Mouse (Mus musculus) forebrain, embryonic 14.5 days (tissue): ENCODE measurements around the gene Pygo1. TPM values are rescaled to one million over a fixed set of nuclear protein-coding genes. Genes with fewer than 3 reads are reported as not detected.

Experiments
- ATAC-seq: fragments of 200-750 bp; cut with Nextera tagmentation; 2 replicates; pipeline ENCODE4 v1.8.0; 2017; ENCODE audit warnings: mild to moderate bottlenecking, moderate library complexity
- DNase-seq: peaks from one replicate; pipeline ENCODE4 v3.0.0-alpha.2; 2015; ENCODE audit warnings: low spot score
- H3K27ac ChIP-seq: fragments of 300-500 bp; sonication (generic); 2 replicates; pipeline ENCODE4 v1.5.1; 2014; ENCODE audit warnings: low read depth, mild to moderate bottlenecking, control low read depth, low read length, moderate library complexity
- H3K27me3 ChIP-seq: fragments of 300-500 bp; sonication (generic); replicated peaks from 2 replicates; pipeline ENCODE4 v1.6.1; 2014; ENCODE audit warnings: low read length, control low read depth, mixed read lengths; ENCODE audit not compliant: control insufficient read depth, insufficient read depth
- H3K36me3 ChIP-seq: fragments of 300-500 bp; sonication (generic); 2 replicates; pipeline ENCODE4 v1.6.1; 2014; ENCODE audit warnings: low read length, control low read depth; ENCODE audit not compliant: control insufficient read depth, insufficient read depth
- H3K4me1 ChIP-seq: fragments of 300-500 bp; sonication (generic); 2 replicates; pipeline ENCODE4 v1.6.1; 2014; ENCODE audit warnings: antibody characterized with exemption, low read length, control low read depth; ENCODE audit not compliant: control insufficient read depth, insufficient read depth
- H3K4me2 ChIP-seq: fragments of 300-500 bp; sonication (generic); 2 replicates; pipeline ENCODE4 v1.6.1; 2014; ENCODE audit warnings: mild to moderate bottlenecking, control low read depth, low read length
- H3K4me3 ChIP-seq: fragments of 300-500 bp; sonication (generic); 2 replicates; pipeline ENCODE4 v1.5.1; 2014; ENCODE audit warnings: low read depth, low read length, control low read depth
- H3K9ac ChIP-seq: fragments of 300-500 bp; sonication (generic); 2 replicates; pipeline ENCODE4 v1.6.1; 2014; ENCODE audit warnings: mild to moderate bottlenecking, low read length, control low read depth, moderate library complexity
- H3K9me3 ChIP-seq: fragments of 300-500 bp; sonication (generic); replicated peaks from 2 replicates; pipeline ENCODE4 v1.6.1; 2016; ENCODE audit warnings: low read length, control low read depth, mixed read lengths; ENCODE audit not compliant: control insufficient read depth
- WGBS: fragments of 180-500 bp; shearing (Covaris S2); extraction: QIAGEN DNeasy Blood & Tissue Kit; methylation state at CpG from one replicate; pipeline ENCODE4 v1.1.7; 2014; 5-methylcytosine and 5-hydroxymethylcytosine counted together
- polyA plus RNA-seq: library from polyadenylated mRNA; unstranded; fragments of >200 nt; fragmentation: Nextera tagmentation; extraction: Ambion mirVana; gene quantifications from 2 replicates; pipeline ENCODE4 v1.2.1, GENCODE M21; 2014

Pygo1 gene
- polyA plus RNA-seq, 1 experiment from 2014 or later: 10.8 TPM

- ATAC-seq (no peak), DNase-seq (no peak)
- Histone ChIP-seq H3K27ac (no peak overlapping the region), H3K27me3 (no peaks in the 10 kb centered on the region), H3K36me3 (peaks cover 23% of the 10 kb centered on the region), H3K9ac (no peak overlapping the region), H3K4me1 (no peaks in the 10 kb centered on the region), H3K4me2 (no peak overlapping the region), H3K9me3 (peaks cover 5% of the 10 kb centered on the region; the same call in 1 of the 2 replicates), H3K4me3 (no peak overlapping the region)
- WGBS: 80% methylated on average over 7 of the region's 7 CpGs
Observed at GRCm38 (mm10) chr9:72949572-72949971, 24.1 kb downstream of the Pygo1 start.

- Histone ChIP-seq H3K4me1 (peaks cover 5% of the 10 kb centered on the region; the same call in 1 of the 2 replicates), H3K9ac (no peak overlapping the region), H3K4me3 (no peak overlapping the region), H3K9me3 (no peaks in the 10 kb centered on the region), H3K27ac (no peak overlapping the region), H3K27me3 (no peaks in the 10 kb centered on the region), H3K4me2 (no peak overlapping the region), H3K36me3 (no peaks in the 10 kb centered on the region)
- 59% methylated on average over 2 of the region's 2 CpGs for WGBS
- DNase-seq: peak; percentile 23
- ATAC-seq: no peak
Observed at GRCm38 (mm10) chr9:72954746-72955145, 29.3 kb downstream of the Pygo1 start.

- DNase-seq (peak; percentile 65), ATAC-seq (peak; percentile 51; the same call in 1 of the 2 replicates)
- H3K36me3 ChIP-seq: no peaks in the 10 kb centered on the region
- no peaks in the 10 kb centered on the region for H3K9me3 ChIP-seq
- no peak overlapping the region for H3K4me3 ChIP-seq
- H3K27ac ChIP-seq: no peak overlapping the region
- no peak overlapping the region for H3K4me2 ChIP-seq
- H3K27me3 ChIP-seq: no peaks in the 10 kb centered on the region
- WGBS: 25% methylated on average over 1 of the region's 1 CpGs
- H3K4me1 ChIP-seq: peaks cover 5% of the 10 kb centered on the region; the same call in 1 of the 2 replicates
- H3K9ac ChIP-seq: no peak overlapping the region
Observed at GRCm38 (mm10) chr9:72955546-72955945, 30.1 kb downstream of the Pygo1 start.

GRCm38 (mm10) chr9:72958521-72959450, 33.3 kb downstream of the Pygo1 start, which contains the start of the genes Dyx1c1 and Gm44503:
TSS of gene Dyx1c1 (plus strand) at chr9:72958785.
TSS of gene Gm44503 (plus strand) at chr9:72958852.
- Histone ChIP-seq H3K27ac (peak within 1 kb of the TSS; percentile 41), H3K4me3 (peak within 1 kb of the TSS; percentile 61), H3K4me2 (peak within 1 kb of the TSS; percentile 71), H3K9ac (peak within 1 kb of the TSS; percentile 65), H3K9me3 (no peaks in the 10 kb centered on the region), H3K36me3 (no peaks in the 10 kb centered on the region), H3K27me3 (no peaks in the 10 kb centered on the region), H3K4me1 (peaks cover 5% of the 10 kb centered on the region; the same call in 1 of the 2 replicates)
- ATAC-seq: peak; percentile 96
- WGBS: 2% methylated on average over 43 of the region's 43 CpGs
- DNase-seq: peak; percentile 92

- ATAC-seq: no peak
- no peak for DNase-seq
- Histone ChIP-seq H3K4me2 (no peak overlapping the region), H3K36me3 (no peaks in the 10 kb centered on the region), H3K9ac (no peak overlapping the region), H3K9me3 (no peaks in the 10 kb centered on the region), H3K27ac (no peak overlapping the region), H3K4me1 (peaks cover 5% of the 10 kb centered on the region; the same call in 1 of the 2 replicates), H3K27me3 (no peaks in the 10 kb centered on the region), H3K4me3 (no peak overlapping the region)
- WGBS: 80% methylated on average over 8 of the region's 8 CpGs
Observed at GRCm38 (mm10) chr9:72961346-72961745, 35.9 kb downstream of the Pygo1 start.

- Histone ChIP-seq H3K9me3 (no peaks in the 10 kb centered on the region), H3K27ac (no peak overlapping the region), H3K4me2 (no peak overlapping the region), H3K36me3 (no peaks in the 10 kb centered on the region), H3K4me3 (no peak overlapping the region), H3K4me1 (peaks cover 5% of the 10 kb centered on the region; the same call in 1 of the 2 replicates), H3K27me3 (no peaks in the 10 kb centered on the region), H3K9ac (no peak overlapping the region)
- 76% methylated on average over 15 of the region's 15 CpGs for WGBS
- ATAC-seq (no peak), DNase-seq (no peak)
Observed at GRCm38 (mm10) chr9:72961959-72962358, 36.5 kb downstream of the Pygo1 start.

GRCm38 (mm10) chr9:72968349-72969061, 43.1 kb downstream of the Pygo1 start:
- no peak overlapping the region for H3K9ac ChIP-seq
- no peaks in the 10 kb centered on the region for H3K27me3 ChIP-seq
- H3K36me3 ChIP-seq: no peaks in the 10 kb centered on the region
- peak; percentile 91 for ATAC-seq
- WGBS: 33% methylated on average over 11 of the region's 11 CpGs
- no peak overlapping the region for H3K4me3 ChIP-seq
- no peaks in the 10 kb centered on the region for H3K4me1 ChIP-seq
- no peaks in the 10 kb centered on the region for H3K9me3 ChIP-seq
- no peak overlapping the region for H3K4me2 ChIP-seq
- DNase-seq: peak; percentile 90
- H3K27ac ChIP-seq: peak overlapping the region; percentile 57

- Histone ChIP-seq H3K4me3 (no peak overlapping the region), H3K9me3 (no peaks in the 10 kb centered on the region), H3K36me3 (no peaks in the 10 kb centered on the region), H3K9ac (no peak overlapping the region), H3K27me3 (no peaks in the 10 kb centered on the region), H3K27ac (no peak overlapping the region), H3K4me2 (no peak overlapping the region), H3K4me1 (no peaks in the 10 kb centered on the region)
- WGBS: 74% methylated on average over 7 of the region's 7 CpGs
- ATAC-seq (no peak), DNase-seq (no peak)
Observed at GRCm38 (mm10) chr9:72969874-72970273, 44.4 kb downstream of the Pygo1 start.
